Mouse (Mus musculus): ENCODE measurements at regions not wholly inside any gene's neighbourhood (a gene's known extent, or its start where the extent isn't known, plus 50 kb on each side); places are given as distances from the start of the nearest gene placed in this dataset.

GRCm38 (mm10) chr9:87894051-87894450 lies 163.0 kb upstream of the Tbx18 start:
- Histone ChIP-seq H3K9me3 (replicated peaks; ENCODE audit: insufficient read depth, low read length) (no peaks in the 10 kb centered on the region), H3K79me2 (ENCODE audit: control insufficient read depth, insufficient read depth, low read length, poor library complexity) (no peaks in the 10 kb centered on the region), H3K27me3 (ENCODE audit: control insufficient read depth in 1 of 2, insufficient read depth in 2 of 2, low read length in 2 of 2) (no peaks in the 10 kb centered on the region), H3K36me3 (ENCODE audit: control insufficient read depth in 1 of 2, insufficient read depth in 2 of 2, low read length in 2 of 2) (no peaks in the 10 kb centered on the region), H3K4me3 (ENCODE audit: control insufficient read depth in 1 of 2, insufficient read depth in 1 of 2, low read depth in 2 of 2, low read length in 2 of 2) (no peak overlapping the region), H3K9ac (ENCODE audit: control insufficient read depth, low read depth, low read length, poor library complexity, severe bottlenecking) (no peak overlapping the region), H3K4me1 (ENCODE audit: control insufficient read depth in 1 of 2, insufficient read depth in 2 of 2, low read length in 2 of 2) (no peaks in the 10 kb centered on the region), H3K27ac (ENCODE audit: control insufficient read depth, low read depth, low read length) (no peak overlapping the region)
- no peak for DNase-seq (ENCODE audit: low read depth, low spot score)
- TF ChIP-seq ZKSCAN1 (IDR thresholded peaks at IDR 0.05; ENCODE audit: low read depth, low read length), result no peak
- no peak for TF ChIP-seq ZMIZ1 (IDR thresholded peaks at IDR 0.05; ENCODE audit: low read depth, low read length)
- TF ChIP-seq MAZ (IDR thresholded peaks at IDR 0.05; ENCODE audit: low read depth, low read length), result no peak
- TF ChIP-seq UBTF (IDR thresholded peaks at IDR 0.05; ENCODE audit: borderline replicate concordance, insufficient read depth, low read depth, low read length), result no peak
- TF ChIP-seq MAFK (IDR thresholded peaks at IDR 0.05; ENCODE audit: borderline replicate concordance, low read depth, low read length), result no peak
- TF ChIP-seq ELF1 (IDR thresholded peaks at IDR 0.05; ENCODE audit: low read depth, low read length), result no peak
- TF ChIP-seq USF1 (IDR thresholded peaks at IDR 0.05; ENCODE audit: low read depth, low read length), result no peak
- TF ChIP-seq KAT2A (conservative IDR thresholded peaks at IDR 0.05; ENCODE audit: low read depth, low read length), result no peak
- no peak for TF ChIP-seq POLR2AphosphoS5 (IDR thresholded peaks at IDR 0.05; ENCODE audit: borderline replicate concordance, low read depth, low read length)
- no peak for TF ChIP-seq NRF1 (IDR thresholded peaks at IDR 0.05; ENCODE audit: insufficient read depth, low read depth, low read length, poor library complexity, severe bottlenecking)

GRCm38 (mm10) chr9:87894596-87894995 lies 163.5 kb upstream of the Tbx18 start:
- H3K36me3 ChIP-seq (ENCODE audit: control insufficient read depth in 1 of 2, insufficient read depth in 2 of 2, low read length in 2 of 2), result no peaks in the 10 kb centered on the region
- no peaks in the 10 kb centered on the region for H3K4me1 ChIP-seq (ENCODE audit: control insufficient read depth in 1 of 2, insufficient read depth in 2 of 2, low read length in 2 of 2)
- no peak for DNase-seq (ENCODE audit: low read depth, low spot score)
- H3K27me3 ChIP-seq (ENCODE audit: control insufficient read depth in 1 of 2, insufficient read depth in 2 of 2, low read length in 2 of 2), result no peaks in the 10 kb centered on the region
- H3K27ac ChIP-seq (ENCODE audit: control insufficient read depth, low read depth, low read length), result no peak overlapping the region
- TF ChIP-seq KAT2A (conservative IDR thresholded peaks at IDR 0.05; ENCODE audit: low read depth, low read length) (no peak), ELF1 (IDR thresholded peaks at IDR 0.05; ENCODE audit: low read depth, low read length) (no peak), HCFC1 (IDR thresholded peaks at IDR 0.05; ENCODE audit: low read depth, low read length) (no peak), MYC (IDR thresholded peaks at IDR 0.05; ENCODE audit: low read depth, low read length) (no peak), GATA1 (IDR thresholded peaks at IDR 0.05; ENCODE audit: low read depth, low read length) (no peak), MEF2A (IDR thresholded peaks at IDR 0.05; ENCODE audit: extremely low read depth, insufficient replicate concordance, low read depth, low read length, poor library complexity, severe bottlenecking) (no peak), USF1 (IDR thresholded peaks at IDR 0.05; ENCODE audit: low read depth, low read length) (no peak), ETS1 (IDR thresholded peaks at IDR 0.05; ENCODE audit: low read depth, low read length) (no peak), POLR2AphosphoS2 (IDR thresholded peaks at IDR 0.05; ENCODE audit: low read length) (no peak), ZKSCAN1 (IDR thresholded peaks at IDR 0.05; ENCODE audit: low read depth, low read length) (no peak), TAL1 (IDR thresholded peaks at IDR 0.05; ENCODE audit: low read length) (no peak), ZC3H11A (IDR thresholded peaks at IDR 0.05; ENCODE audit: low read depth, low read length) (no peak), POLR2AphosphoS5 (IDR thresholded peaks at IDR 0.05; ENCODE audit: borderline replicate concordance, low read depth, low read length) (no peak)
- H3K79me2 ChIP-seq (ENCODE audit: control insufficient read depth, insufficient read depth, low read length, poor library complexity), result no peaks in the 10 kb centered on the region
- no peak overlapping the region for H3K4me3 ChIP-seq (ENCODE audit: control insufficient read depth in 1 of 2, insufficient read depth in 1 of 2, low read depth in 2 of 2, low read length in 2 of 2)
- H3K9ac ChIP-seq (ENCODE audit: control insufficient read depth, low read depth, low read length, poor library complexity, severe bottlenecking), result no peak overlapping the region
- H3K9me3 ChIP-seq (replicated peaks; ENCODE audit: insufficient read depth, low read length), result no peaks in the 10 kb centered on the region
